Mouse (Mus musculus) neutrophil, adult 59 days (primary cell): Measurements from ENCODE around the gene Stoml1. TPM values are rescaled to one million over a fixed set of nuclear protein-coding genes. Genes with fewer than 3 reads are reported as not detected.

ENCODE experiments used
- total RNA-seq, 2 experiments: library from RNA; stranded (reverse); gene quantifications; 1 replicate in 1 of 2; 2 replicates in 1 of 2; pipeline ENCODE4 v1.2.4; 2023

The Stoml1 gene
- total RNA-seq, result 10 to 100 TPM; 12.0 to 13.3 TPM

DNA sequence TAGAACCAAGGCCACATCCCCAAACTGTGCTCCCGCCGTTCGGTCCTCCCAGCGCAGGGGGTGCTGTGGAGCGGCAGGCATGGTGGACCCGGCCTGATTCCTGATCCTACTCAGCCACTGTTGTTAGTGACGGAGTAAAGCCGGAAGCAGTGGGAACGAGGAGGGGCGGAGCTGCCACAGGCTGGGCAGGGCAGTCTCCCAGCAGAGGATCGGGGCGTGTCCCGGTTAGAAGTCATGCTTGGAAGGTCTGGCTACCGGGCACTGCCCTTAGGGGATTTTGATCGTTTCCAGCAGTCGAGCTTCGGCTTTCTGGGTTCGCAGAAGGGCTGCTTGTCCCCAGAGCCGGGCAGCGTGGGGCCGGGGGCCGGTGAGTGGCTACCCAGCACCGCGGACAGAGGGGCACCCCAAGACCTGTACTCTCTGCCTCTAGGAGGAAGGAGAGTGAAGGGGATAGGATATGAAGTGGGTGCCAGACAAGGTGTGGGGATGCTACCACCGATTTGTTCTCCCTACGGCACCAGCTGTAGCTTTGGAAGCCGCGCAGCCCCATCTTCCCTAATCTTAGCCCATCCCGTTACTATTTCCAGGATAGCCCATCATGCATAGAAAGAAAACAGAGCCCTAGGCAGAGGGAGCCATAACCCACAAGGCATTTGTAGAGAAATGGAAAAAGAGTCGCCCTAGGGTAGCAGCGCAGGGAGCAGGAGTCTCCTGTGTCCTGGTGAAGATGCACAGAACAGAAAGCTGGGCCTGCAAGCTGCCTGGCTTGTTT lies at the start of gene Stoml1:
Gene Stoml1 (plus strand): TSS at position 132 of the 772 bp plus-strand sequence.

GRCm38 (mm10) chr9:58203516-58204447 lies 49.2 kb upstream of the Stoml1 start, which contains the start of the genes Islr and Islr2:
Gene Islr, minus strand, starts transcription at chr9:58204306.
Gene Islr2, minus strand, starts transcription at chr9:58204319.

DNA sequence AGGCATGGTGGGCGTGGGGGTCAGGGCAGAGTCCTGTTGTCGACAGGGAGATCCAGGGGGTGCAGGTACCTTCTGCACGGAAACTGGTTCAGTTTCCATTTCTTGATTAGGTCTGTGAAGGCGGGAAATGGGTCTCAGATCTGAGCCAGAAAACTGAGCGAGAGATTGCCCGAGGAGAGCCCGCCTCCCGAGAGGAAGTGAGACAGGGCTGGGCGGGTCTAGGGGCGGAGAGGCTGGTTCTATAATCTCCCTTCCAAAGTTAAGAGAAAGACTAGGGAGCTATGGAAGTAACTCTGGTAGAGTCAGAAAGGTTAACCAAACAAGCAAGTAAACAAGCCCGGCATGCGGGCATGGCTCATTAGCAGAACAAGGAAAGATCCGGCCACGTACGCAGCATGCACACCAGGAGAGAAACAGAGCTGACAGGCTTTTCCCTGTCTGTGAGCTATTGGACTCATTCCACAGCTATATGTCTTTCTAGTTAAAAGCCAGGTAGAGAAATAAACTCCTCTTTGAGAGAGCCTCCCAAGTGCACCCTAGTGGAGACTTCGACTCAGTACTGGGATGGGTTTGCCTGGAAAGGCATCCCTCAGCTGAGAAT lies 3.3 kb upstream of the Stoml1 start, which contains the start of gene Pml:
Gene Pml (minus strand): TSS at position 195 of the 601 bp plus-strand sequence.

Other genes starting within 250 kb of the Stoml1 start
- 1 to 10 TPM; 2.5 to 2.7 TPM for gene Cyp11a1, start 246.8 kb upstream of the Stoml1 start, total RNA-seq
- gene Stra6, start 189.4 kb upstream of the Stoml1 start, total RNA-seq, result not detected
- not detected for gene Ccdc33, start 134.3 kb upstream of the Stoml1 start, total RNA-seq
- gene Islr, start 48.9 kb upstream of the Stoml1 start, total RNA-seq, result under 1 TPM in 1 of 2 experiments, not detected in 1; 0.35 TPM
- gene Islr2, start 48.8 kb upstream of the Stoml1 start, total RNA-seq, result under 1 TPM in 1 of 2 experiments, not detected in 1; 0.09 TPM
- 10 to 100 TPM; 30.5 to 31.7 TPM for gene Pml, start 3.4 kb upstream of the Stoml1 start, total RNA-seq
- gene Loxl1, start 60.0 kb downstream of the Stoml1 start, total RNA-seq, result under 1 TPM; 0.11 to 0.22 TPM
- not detected for gene Tbc1d21, start 117.3 kb downstream of the Stoml1 start, total RNA-seq
- not detected for gene Insyn1, start 235.4 kb downstream of the Stoml1 start, total RNA-seq